Mouse (Mus musculus) hindbrain, embryonic 10.5 days (tissue): ENCODE measurements at regions not wholly inside any gene's neighbourhood (a gene's known extent, or its start where the extent isn't known, plus 50 kb on each side); places are given as distances from the start of the nearest gene placed in this dataset.
A peak's percentile ranks its signal among the peaks of the same experiment; 100 is the strongest.

ENCODE experiments used
- DNase-seq: peaks from one replicate; pipeline ENCODE4 v3.0.0-alpha.2; 2017; ENCODE audit warnings: low spot score
- H3K27ac ChIP-seq: fragments of 300-500 bp; sonication (generic); 2 replicates; pipeline ENCODE4 v1.5.1; 2016; ENCODE audit warnings: mild to moderate bottlenecking, moderate library complexity
- H3K27me3 ChIP-seq: fragments of 300-500 bp; sonication (generic); 2 replicates; pipeline ENCODE4 v1.6.1; 2016; ENCODE audit warnings: mild to moderate bottlenecking; ENCODE audit not compliant: poor library complexity, insufficient read depth, severe bottlenecking
- H3K36me3 ChIP-seq: fragments of 300-500 bp; sonication (generic); 2 replicates; pipeline ENCODE4 v1.6.1; 2016; ENCODE audit warnings: mild to moderate bottlenecking, moderate library complexity
- H3K4me1 ChIP-seq: fragments of 300-500 bp; sonication (generic); replicated peaks from 2 replicates; pipeline ENCODE4 v1.6.1; 2016; ENCODE audit warnings: mild to moderate bottlenecking
- H3K4me3 ChIP-seq: fragments of 300-500 bp; sonication (generic); 2 replicates; pipeline ENCODE4 v1.5.1; 2016; ENCODE audit warnings: mild to moderate bottlenecking, moderate library complexity
- H3K9me3 ChIP-seq: fragments of 300-500 bp; sonication (generic); 2 replicates; pipeline ENCODE4 v1.6.1; 2016; ENCODE audit warnings: mild to moderate bottlenecking, moderate library complexity
- WGBS: fragments of 180-500 bp; shearing (Covaris S2); methylation state at CpG from one replicate; pipeline ENCODE4 v1.1.7; 2016; 5-methylcytosine and 5-hydroxymethylcytosine counted together

DNA sequence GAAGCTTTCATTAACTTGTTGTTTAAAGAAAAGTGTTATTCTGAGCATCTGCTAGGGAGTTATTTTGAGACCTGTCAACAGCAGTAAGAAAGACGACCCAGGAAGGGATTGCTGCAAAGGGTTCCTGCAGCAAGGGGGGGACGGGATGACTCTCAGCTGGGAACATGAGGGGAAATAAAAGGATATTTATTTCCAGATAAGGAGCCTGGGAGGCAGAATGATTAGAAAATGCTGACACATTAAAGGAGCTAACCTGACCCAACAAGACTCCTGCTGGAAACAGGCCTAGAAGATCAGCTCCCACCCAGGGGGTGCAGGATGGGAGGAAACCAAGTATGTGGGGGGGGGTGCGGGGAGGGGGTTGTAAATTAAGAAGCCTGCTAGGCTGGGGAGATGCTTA, 240.0 kb downstream of the Cd83 start:
- 50% methylated on average over 3 of the region's 3 CpGs for WGBS
- no peak for DNase-seq
- peaks cover 56% of the 10 kb centered on the region for H3K27me3 ChIP-seq

GRCm38 (mm10) chr13:44026321-44027255, 242.0 kb downstream of the Cd83 start:
- DNase-seq = no peak
- H3K4me1 ChIP-seq = peaks cover 20% of the 10 kb centered on the region
- H3K27me3 ChIP-seq = peaks cover 40% of the 10 kb centered on the region
- H3K36me3 ChIP-seq = no peaks in the 10 kb centered on the region
- 77% methylated on average over 26 of the region's 26 CpGs for WGBS
- H3K27ac ChIP-seq = no peak overlapping the region
- H3K4me3 ChIP-seq = no peak overlapping the region
- H3K9me3 ChIP-seq = no peaks in the 10 kb centered on the region

More for the DNA sequence above, 240.0 kb downstream of the Cd83 start:
- no peak overlapping the region for H3K27ac ChIP-seq
- peaks cover 40% of the 10 kb centered on the region for H3K4me1 ChIP-seq
- no peak overlapping the region for H3K4me3 ChIP-seq
- H3K9me3 ChIP-seq = no peaks in the 10 kb centered on the region
- no peaks in the 10 kb centered on the region for H3K36me3 ChIP-seq

- H3K9me3 ChIP-seq = no peaks in the 10 kb centered on the region
- no peak overlapping the region for H3K27ac ChIP-seq
- H3K27me3 ChIP-seq = peaks cover 29% of the 10 kb centered on the region
- DNase-seq = no peak
- no peaks in the 10 kb centered on the region for H3K36me3 ChIP-seq
- peaks cover 14% of the 10 kb centered on the region for H3K4me1 ChIP-seq
- no peak overlapping the region for H3K4me3 ChIP-seq
- 94% methylated on average over 6 of the region's 6 CpGs for WGBS
Measured at GRCm38 (mm10) chr13:44028081-44028480, 243.5 kb downstream of the Cd83 start.

DNA sequence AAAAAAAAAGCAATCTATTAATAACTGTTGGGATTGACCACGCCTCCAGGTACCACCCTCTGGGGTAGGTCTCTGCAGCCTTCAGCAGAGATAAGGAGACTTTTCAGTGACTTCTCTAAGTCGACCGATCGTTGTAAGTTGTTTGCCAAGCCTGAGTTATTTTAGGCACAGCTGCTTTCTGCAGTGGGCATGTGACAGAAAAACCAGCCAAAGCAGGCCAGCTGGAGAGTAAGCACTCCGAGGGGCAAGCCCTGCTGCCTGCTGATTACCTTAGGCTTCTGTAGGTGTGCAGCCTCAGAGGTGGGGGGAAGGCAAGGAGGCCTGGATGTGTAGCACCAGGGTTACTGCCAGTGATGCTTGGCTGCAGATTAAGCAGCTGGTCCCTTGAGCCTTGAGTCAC, 246.0 kb downstream of the Cd83 start:
- Histone ChIP-seq H3K9me3 (no peaks in the 10 kb centered on the region), H3K36me3 (no peaks in the 10 kb centered on the region), H3K27ac (no peak overlapping the region), H3K4me3 (no peak overlapping the region), H3K4me1 (peaks cover 12% of the 10 kb centered on the region), H3K27me3 (0 out of 2 replicates have a peak, but pooled peaks cover 5% of the 10 kb centered on the region)
- DNase-seq = no peak
- 82% methylated on average over 5 of the region's 5 CpGs for WGBS

- no peaks in the 10 kb centered on the region for H3K36me3 ChIP-seq
- peaks cover 30% of the 10 kb centered on the region for H3K4me1 ChIP-seq
- DNase-seq = no peak
- H3K27ac ChIP-seq = no peak overlapping the region
- no peaks in the 10 kb centered on the region for H3K9me3 ChIP-seq
- no peak overlapping the region for H3K4me3 ChIP-seq
- 67% methylated on average over 8 of the region's 8 CpGs for WGBS
- peaks cover 53% of the 10 kb centered on the region for H3K27me3 ChIP-seq
Measured at GRCm38 (mm10) chr13:44037774-44038294, 253.3 kb downstream of the Cd83 start.

GRCm38 (mm10) chr13:44038322-44038721, 253.7 kb downstream of the Cd83 start:
- no peak for DNase-seq
- peaks cover 35% of the 10 kb centered on the region for H3K4me1 ChIP-seq
- no peak overlapping the region for H3K27ac ChIP-seq
- H3K36me3 ChIP-seq = no peaks in the 10 kb centered on the region
- 42% methylated on average over 7 of the region's 7 CpGs for WGBS
- H3K27me3 ChIP-seq = peaks cover 53% of the 10 kb centered on the region
- H3K9me3 ChIP-seq = no peaks in the 10 kb centered on the region
- H3K4me3 ChIP-seq = no peak overlapping the region

DNA sequence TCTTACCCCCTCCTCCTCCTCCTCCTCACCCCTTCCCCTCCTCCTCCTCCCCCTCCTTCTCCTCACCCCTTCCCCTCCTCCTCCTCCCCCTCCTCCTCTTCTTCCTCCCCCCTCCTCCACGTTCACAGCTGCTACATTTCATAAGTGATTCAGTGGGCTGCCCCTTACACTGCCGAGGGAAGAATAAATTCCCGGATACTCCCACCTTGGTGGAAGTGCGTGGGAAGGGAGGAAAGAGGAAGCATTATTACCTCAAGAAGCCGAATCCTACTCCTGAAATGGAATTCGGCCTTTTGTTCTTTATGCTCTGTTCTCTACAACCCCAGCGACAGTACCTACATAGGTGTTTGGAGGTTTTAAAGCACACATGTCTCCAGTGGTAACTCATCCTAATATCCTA, 256.1 kb downstream of the Cd83 start:
- Histone ChIP-seq H3K27me3 (peaks cover 63% of the 10 kb centered on the region), H3K27ac (no peak overlapping the region), H3K4me1 (peaks cover 52% of the 10 kb centered on the region), H3K9me3 (no peaks in the 10 kb centered on the region), H3K4me3 (no peak overlapping the region), H3K36me3 (no peaks in the 10 kb centered on the region)
- WGBS = 62% methylated on average over 7 of the region's 7 CpGs
- DNase-seq = no peak

DNA sequence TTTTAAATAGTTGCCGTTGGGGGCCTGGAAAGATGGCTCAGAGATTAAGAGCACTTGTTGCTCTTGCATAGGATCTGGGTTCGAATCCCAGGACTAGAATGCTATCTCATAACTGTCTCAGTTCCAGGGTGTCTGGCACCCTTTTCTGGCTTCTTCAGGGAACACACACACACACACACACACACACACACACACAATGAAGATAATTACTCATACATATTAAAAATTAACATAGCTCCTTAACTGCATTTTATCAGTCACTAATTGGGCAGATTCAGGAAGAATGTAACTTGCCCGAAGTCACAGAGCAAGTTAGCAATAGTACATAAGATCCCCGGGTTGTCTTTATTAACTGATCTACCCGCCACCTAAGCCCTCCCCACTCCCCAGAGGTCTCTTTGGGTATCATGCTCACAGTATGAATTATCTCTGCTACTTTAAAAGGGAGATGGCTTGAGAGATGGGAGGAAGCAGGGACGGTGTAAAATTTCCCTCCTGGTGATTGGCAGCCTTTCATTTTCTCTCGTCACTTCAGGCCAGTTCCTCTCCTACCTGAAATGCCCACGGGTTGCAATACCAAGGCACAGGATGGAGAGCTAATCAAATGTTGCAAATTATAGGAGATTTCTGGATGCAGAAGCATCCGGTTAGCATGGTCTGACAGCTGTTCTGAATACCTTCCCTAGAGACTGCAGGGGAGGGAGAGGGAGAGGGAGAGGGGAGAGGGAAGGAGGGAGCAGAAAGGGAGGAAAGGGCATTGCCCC, 258.3 kb downstream of the Cd83 start:
- Histone ChIP-seq H3K9me3 (no peaks in the 10 kb centered on the region), H3K36me3 (no peaks in the 10 kb centered on the region), H3K27ac (peak overlapping the region; percentile 24; the same call in 1 of the 2 replicates), H3K4me3 (no peak overlapping the region), H3K4me1 (peaks cover 43% of the 10 kb centered on the region), H3K27me3 (peaks cover 64% of the 10 kb centered on the region)
- DNase-seq = no peak
- WGBS = 42% methylated on average over 9 of the region's 9 CpGs

DNA sequence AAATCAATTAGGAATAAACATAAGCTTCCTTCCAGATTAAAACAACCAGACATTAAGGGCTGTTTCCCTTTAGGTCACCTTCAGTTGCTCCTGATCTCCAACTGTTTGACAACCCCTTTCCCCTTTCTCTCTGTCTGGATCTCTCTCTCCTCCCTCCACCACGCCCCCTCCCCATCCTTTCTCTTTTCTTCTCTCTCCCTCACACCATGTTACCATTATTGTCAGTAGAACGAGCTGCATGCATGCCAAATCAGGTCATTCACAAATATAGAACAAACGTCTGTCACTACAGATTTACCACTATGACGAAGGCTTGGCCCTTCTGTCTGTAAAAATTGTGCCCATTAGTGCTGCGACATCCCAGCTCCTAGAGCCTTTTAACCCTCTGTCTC, 258.9 kb downstream of the Cd83 start:
- H3K27me3 ChIP-seq = peaks cover 61% of the 10 kb centered on the region
- H3K4me1 ChIP-seq = peaks cover 38% of the 10 kb centered on the region
- DNase-seq = peak; percentile 55
- no peaks in the 10 kb centered on the region for H3K9me3 ChIP-seq
- no peaks in the 10 kb centered on the region for H3K36me3 ChIP-seq
- 9% methylated on average over 5 of the region's 5 CpGs for WGBS
- H3K27ac ChIP-seq = peak overlapping the region; percentile 24
- H3K4me3 ChIP-seq = no peak overlapping the region

DNA sequence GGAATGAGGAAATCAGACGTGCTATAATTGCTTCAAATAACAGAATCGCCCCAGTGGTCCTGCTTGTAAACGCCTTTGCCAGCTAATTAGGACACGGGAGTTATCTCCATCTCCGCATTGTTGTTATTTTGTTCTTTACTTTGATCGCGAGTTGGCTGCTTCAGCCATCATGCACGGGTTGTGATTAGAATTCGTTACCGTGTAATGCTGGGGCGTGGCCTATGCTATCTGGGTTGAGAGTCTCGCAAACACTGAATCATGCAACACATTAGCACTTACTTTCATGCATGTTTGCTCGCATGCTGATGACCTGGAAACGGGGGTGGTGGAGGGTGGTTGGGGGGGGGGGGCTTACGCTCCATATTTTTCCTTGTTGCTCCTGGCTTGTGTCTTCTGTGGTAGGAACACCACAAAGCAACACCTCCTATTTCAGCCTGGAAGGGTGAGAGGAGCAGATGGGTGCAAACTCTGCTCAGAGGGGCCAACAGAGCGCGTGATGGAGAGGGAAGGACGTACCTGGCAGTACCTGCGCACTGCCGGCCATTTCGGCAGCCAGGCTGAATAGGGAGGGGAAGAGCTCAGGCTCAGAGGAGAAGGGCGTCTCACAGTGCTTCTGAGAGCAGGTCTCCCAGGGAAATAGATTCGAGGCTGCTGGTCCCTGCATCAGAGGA, 260.1 kb downstream of the Cd83 start:
- no peak for DNase-seq
- Histone ChIP-seq H3K4me3 (no peak overlapping the region), H3K4me1 (peaks cover 34% of the 10 kb centered on the region), H3K9me3 (no peaks in the 10 kb centered on the region), H3K36me3 (no peaks in the 10 kb centered on the region), H3K27ac (0 out of 2 replicates have a peak overlapping the region, but pooled peaks have one; percentile 31), H3K27me3 (peaks cover 49% of the 10 kb centered on the region)
- WGBS = 72% methylated on average over 23 of the region's 23 CpGs

- Histone ChIP-seq H3K36me3 (no peaks in the 10 kb centered on the region), H3K9me3 (no peaks in the 10 kb centered on the region), H3K27ac (no peak overlapping the region), H3K27me3 (peaks cover 36% of the 10 kb centered on the region), H3K4me3 (no peak overlapping the region), H3K4me1 (peaks cover 25% of the 10 kb centered on the region)
- WGBS = 41% methylated on average over 2 of the region's 2 CpGs
- DNase-seq = no peak
Measured at GRCm38 (mm10) chr13:44046436-44046835, 261.9 kb downstream of the Cd83 start.

- H3K9me3 ChIP-seq = no peaks in the 10 kb centered on the region
- no peak overlapping the region for H3K4me3 ChIP-seq
- no peak overlapping the region for H3K27ac ChIP-seq
- peaks cover 26% of the 10 kb centered on the region for H3K27me3 ChIP-seq
- no peaks in the 10 kb centered on the region for H3K36me3 ChIP-seq
- peaks cover 15% of the 10 kb centered on the region for H3K4me1 ChIP-seq
- 80% methylated on average over 7 of the region's 7 CpGs for WGBS
- no peak for DNase-seq
Measured at GRCm38 (mm10) chr13:44054157-44054556, 269.6 kb downstream of the Cd83 start.
